Mouse (Mus musculus): Measurements from ENCODE around the gene Dnajc13. TPM values are rescaled to one million over a fixed set of nuclear protein-coding genes. Genes with fewer than 3 reads are reported as not detected.
A peak's percentile ranks its signal among the peaks of the same experiment; 100 is the strongest.

The Dnajc13 gene
- polyA plus RNA-seq, 1 experiment from 2014 or later = 14.8 TPM

GRCm38 (mm10) chr9:104252637-104253036 is 10.1 kb downstream of the Dnajc13 start:
- Histone ChIP-seq H3K4me2 (no peak overlapping the region), H3K27ac (no peak overlapping the region), H3K9me3 (replicated peaks) (no peaks in the 10 kb centered on the region), H3K9ac (no peak overlapping the region), H3K36me3 (no peaks in the 10 kb centered on the region), H3K4me3 (no peak overlapping the region), H3K4me1 (replicated peaks) (peaks cover 19% of the 10 kb centered on the region), H3K27me3 (no peaks in the 10 kb centered on the region)
- no peak for ATAC-seq (replicated peaks; ENCODE audit: insufficient number of reproducible peaks, insufficient read depth, low FRiP score, low read depth)
- WGBS = 79% methylated on average over 3 of the region's 3 CpGs

DNA sequence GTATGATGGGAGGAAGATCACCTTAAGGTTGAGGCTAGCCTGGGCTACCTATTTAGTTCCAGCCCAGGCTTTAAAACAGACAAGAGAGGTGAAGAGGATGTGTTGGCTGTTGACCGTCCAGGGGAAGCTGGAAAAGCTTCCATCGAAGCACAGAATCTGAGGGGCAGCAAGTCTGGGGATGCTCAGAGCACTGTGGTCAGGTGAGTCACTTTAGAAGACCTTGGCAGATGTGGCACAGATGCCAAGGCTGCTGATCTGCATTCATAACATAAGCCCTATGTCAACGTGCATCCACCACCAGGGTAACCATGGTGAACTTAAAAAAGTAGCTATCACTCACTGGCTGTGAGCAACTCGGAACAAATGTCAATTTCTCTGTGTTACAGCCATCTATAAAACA is 11.0 kb downstream of the Dnajc13 start:
- no peak overlapping the region for H3K4me2 ChIP-seq

DNA sequence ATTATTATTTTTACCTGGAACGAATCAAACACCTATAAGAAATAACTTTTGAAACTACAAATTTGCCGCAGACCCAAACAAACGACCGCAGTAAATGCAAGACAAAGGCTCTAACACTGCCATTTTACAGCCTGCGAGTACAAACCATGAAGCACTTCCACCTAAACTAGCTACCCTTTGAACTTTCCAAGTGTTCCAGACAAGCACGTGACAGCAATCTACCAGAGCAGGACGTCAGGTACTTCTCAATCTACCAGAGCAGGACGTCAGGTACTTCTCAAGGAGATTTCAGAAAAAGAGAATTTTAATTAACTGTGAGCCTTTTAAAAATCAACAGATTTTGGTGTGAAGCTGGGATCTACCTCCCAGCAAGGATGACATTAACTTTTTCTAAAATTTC is 11.6 kb downstream of the Dnajc13 start:
- Histone ChIP-seq H3K36me3 (peaks cover 1% of the 10 kb centered on the region; the same call in 1 of the 2 replicates), H3K27me3 (no peaks in the 10 kb centered on the region), H3K4me2 (no peak overlapping the region), H3K9me3 (replicated peaks) (no peaks in the 10 kb centered on the region), H3K9ac (no peak overlapping the region), H3K4me1 (replicated peaks) (peaks cover 19% of the 10 kb centered on the region), H3K27ac (no peak overlapping the region), H3K4me3 (no peak overlapping the region)
- no peak for ATAC-seq (replicated peaks; ENCODE audit: insufficient number of reproducible peaks, insufficient read depth, low FRiP score, low read depth)
- 78% methylated on average over 8 of the region's 8 CpGs for WGBS

More for the DNA sequence above, 11.0 kb downstream of the Dnajc13 start:
- Histone ChIP-seq H3K4me1 (replicated peaks) (peaks cover 19% of the 10 kb centered on the region), H3K27ac (no peak overlapping the region), H3K36me3 (no peaks in the 10 kb centered on the region), H3K9me3 (replicated peaks) (no peaks in the 10 kb centered on the region), H3K9ac (no peak overlapping the region), H3K4me3 (no peak overlapping the region), H3K27me3 (no peaks in the 10 kb centered on the region)
- 85% methylated on average over 4 of the region's 4 CpGs for WGBS
- no peak for ATAC-seq (replicated peaks; ENCODE audit: insufficient number of reproducible peaks, insufficient read depth, low FRiP score, low read depth)

GRCm38 (mm10) chr9:104247307-104247987 is 15.3 kb downstream of the Dnajc13 start:
- 65% methylated on average over 6 of the region's 6 CpGs for WGBS
- peaks cover 8% of the 10 kb centered on the region for H3K36me3 ChIP-seq
- H3K9me3 ChIP-seq (replicated peaks) = no peaks in the 10 kb centered on the region
- no peak for ATAC-seq (replicated peaks; ENCODE audit: insufficient number of reproducible peaks, insufficient read depth, low FRiP score, low read depth)
- no peaks in the 10 kb centered on the region for H3K27me3 ChIP-seq
- peaks cover 8% of the 10 kb centered on the region for H3K4me1 ChIP-seq (replicated peaks)
- H3K4me3 ChIP-seq = no peak overlapping the region
- no peak overlapping the region for H3K9ac ChIP-seq
- no peak overlapping the region for H3K27ac ChIP-seq
- H3K4me2 ChIP-seq = no peak overlapping the region

DNA sequence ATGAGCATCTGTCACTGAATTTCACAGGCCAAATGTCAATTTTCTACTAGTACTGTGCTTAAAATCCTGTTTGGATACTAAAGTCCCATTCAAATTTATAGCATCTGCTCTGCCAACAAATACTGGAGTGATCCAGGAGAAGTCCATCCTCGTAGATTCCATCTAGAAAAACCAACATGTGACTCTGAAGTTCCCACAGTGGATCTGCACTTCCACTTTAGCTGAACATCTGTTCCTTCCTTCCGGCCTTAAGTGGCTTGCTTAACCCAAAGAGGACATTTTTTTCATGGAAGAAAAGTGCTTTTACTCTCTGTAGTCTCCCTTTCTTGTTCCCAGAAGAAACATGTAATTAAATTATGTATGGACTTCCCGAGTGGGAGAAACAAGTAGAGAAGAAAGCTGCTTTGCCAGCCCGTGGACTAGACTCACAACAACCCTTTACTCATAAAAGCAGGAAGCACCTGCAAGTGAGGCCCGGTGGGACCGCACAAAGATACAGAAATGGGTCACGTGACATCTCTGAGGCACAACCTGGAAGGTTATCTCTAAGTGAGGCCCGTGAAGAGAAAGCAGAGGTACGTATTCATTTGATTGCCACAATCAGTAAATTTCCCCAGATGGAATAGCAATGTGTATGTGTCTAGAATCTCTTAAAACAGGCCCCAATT is 18.8 kb downstream of the Dnajc13 start:
- H3K4me3 ChIP-seq = no peak overlapping the region
- no peaks in the 10 kb centered on the region for H3K27me3 ChIP-seq
- H3K9me3 ChIP-seq (replicated peaks) = no peaks in the 10 kb centered on the region
- no peak overlapping the region for H3K27ac ChIP-seq
- 64% methylated on average over 9 of the region's 9 CpGs for WGBS
- no peak overlapping the region for H3K4me2 ChIP-seq
- no peak overlapping the region for H3K9ac ChIP-seq
- peaks cover 8% of the 10 kb centered on the region for H3K36me3 ChIP-seq
- ATAC-seq (replicated peaks; ENCODE audit: insufficient number of reproducible peaks, insufficient read depth, low FRiP score, low read depth) = no peak
- no peaks in the 10 kb centered on the region; the same call in 1 of the 2 replicates for H3K4me1 ChIP-seq (replicated peaks)

- WGBS = 81% methylated on average over 7 of the region's 7 CpGs
These were observed 22.6 kb downstream of the Dnajc13 start for GRCm38 (mm10) chr9:104240146-104240545.

DNA sequence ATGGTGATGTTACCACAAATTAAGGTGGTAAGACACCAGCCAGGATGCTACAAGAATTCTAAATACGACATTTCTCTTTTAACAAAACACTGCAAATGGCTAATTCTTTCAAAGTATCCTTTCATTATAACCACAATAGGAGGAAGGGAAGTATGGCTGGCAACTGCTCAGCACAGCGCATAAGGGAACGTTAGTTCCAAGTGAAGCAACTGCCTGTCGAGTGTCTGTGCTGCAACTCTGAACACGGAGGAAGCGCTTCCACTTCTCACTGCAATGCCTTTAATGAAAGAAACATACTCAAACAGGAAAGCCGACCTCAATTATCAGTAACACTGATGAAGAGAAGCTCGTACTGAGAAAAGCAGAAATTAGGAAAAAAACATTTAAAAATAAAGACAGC is 23.7 kb downstream of the Dnajc13 start:
- Histone ChIP-seq H3K9ac (no peak overlapping the region), H3K36me3 (peaks cover 12% of the 10 kb centered on the region), H3K4me2 (no peak overlapping the region), H3K27me3 (no peaks in the 10 kb centered on the region), H3K9me3 (replicated peaks) (no peaks in the 10 kb centered on the region), H3K4me3 (no peak overlapping the region), H3K27ac (no peak overlapping the region), H3K4me1 (replicated peaks) (peaks cover 20% of the 10 kb centered on the region)
- ATAC-seq (replicated peaks; ENCODE audit: insufficient number of reproducible peaks, insufficient read depth, low FRiP score, low read depth) = no peak
- 91% methylated on average over 8 of the region's 8 CpGs for WGBS

More at GRCm38 (mm10) chr9:104240146-104240545, 22.6 kb downstream of the Dnajc13 start:
- no peak overlapping the region for H3K9ac ChIP-seq
- no peak for ATAC-seq (replicated peaks; ENCODE audit: insufficient number of reproducible peaks, insufficient read depth, low FRiP score, low read depth)
- H3K27me3 ChIP-seq = no peaks in the 10 kb centered on the region
- H3K4me2 ChIP-seq = no peak overlapping the region
- peaks cover 12% of the 10 kb centered on the region for H3K36me3 ChIP-seq
- H3K4me1 ChIP-seq (replicated peaks) = peaks cover 12% of the 10 kb centered on the region
- H3K4me3 ChIP-seq = no peak overlapping the region
- H3K9me3 ChIP-seq (replicated peaks) = no peaks in the 10 kb centered on the region
- H3K27ac ChIP-seq = no peak overlapping the region

GRCm38 (mm10) chr9:104236256-104236930 is 26.3 kb downstream of the Dnajc13 start:
- no peak for ATAC-seq (replicated peaks; ENCODE audit: insufficient number of reproducible peaks, insufficient read depth, low FRiP score, low read depth)
- Histone ChIP-seq H3K4me3 (no peak overlapping the region), H3K4me1 (replicated peaks) (peaks cover 26% of the 10 kb centered on the region), H3K36me3 (peaks cover 23% of the 10 kb centered on the region), H3K4me2 (no peak overlapping the region), H3K27ac (peak overlapping the region; percentile 53), H3K27me3 (no peaks in the 10 kb centered on the region), H3K9ac (no peak overlapping the region), H3K9me3 (replicated peaks) (no peaks in the 10 kb centered on the region)
- WGBS = 85% methylated on average over 11 of the region's 11 CpGs

DNA sequence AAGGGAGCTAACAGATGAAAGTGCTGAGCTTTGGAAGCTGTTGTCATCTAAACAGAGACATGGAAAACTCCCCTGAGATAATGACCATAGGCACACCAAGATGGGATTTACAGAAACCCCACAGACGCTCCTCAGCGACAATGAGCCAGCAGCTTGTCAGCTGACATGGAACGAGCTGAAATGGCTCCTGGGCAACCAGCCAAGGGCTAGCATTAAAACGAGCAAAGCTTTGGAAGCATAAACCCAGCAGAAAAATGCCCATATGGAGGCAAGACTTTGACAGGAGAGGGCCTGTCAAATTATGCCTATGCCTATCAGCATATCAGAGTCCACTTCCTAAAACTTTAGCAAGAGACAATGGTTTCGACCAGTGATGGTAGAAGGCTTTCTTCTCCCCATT is 27.0 kb downstream of the Dnajc13 start:
- Histone ChIP-seq H3K4me3 (no peak overlapping the region), H3K4me2 (no peak overlapping the region), H3K9ac (no peak overlapping the region), H3K27ac (peak overlapping the region; percentile 53), H3K27me3 (no peaks in the 10 kb centered on the region), H3K9me3 (replicated peaks) (no peaks in the 10 kb centered on the region), H3K4me1 (replicated peaks) (peaks cover 26% of the 10 kb centered on the region), H3K36me3 (peaks cover 29% of the 10 kb centered on the region)
- no peak for ATAC-seq (replicated peaks; ENCODE audit: insufficient number of reproducible peaks, insufficient read depth, low FRiP score, low read depth)
- 19% methylated on average over 5 of the region's 5 CpGs for WGBS

DNA sequence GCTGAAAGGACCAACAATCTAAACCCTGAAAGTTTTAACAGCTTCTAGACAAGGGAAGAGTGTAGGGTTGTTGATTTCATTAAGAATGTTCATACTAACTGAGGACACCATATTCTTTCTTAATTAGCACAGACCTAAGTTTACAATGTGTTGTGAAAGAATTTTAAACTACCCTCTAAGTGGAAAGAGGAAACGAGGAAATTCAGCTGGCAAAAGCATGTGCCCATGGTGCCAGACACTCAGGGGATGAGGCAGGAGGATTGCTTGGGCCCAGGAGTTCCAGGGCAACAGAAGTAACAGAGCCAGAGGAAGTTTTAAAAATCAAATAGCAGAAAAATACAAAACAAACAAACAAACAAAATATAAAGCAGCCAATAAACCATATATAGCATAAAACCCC is 28.9 kb downstream of the Dnajc13 start:
- no peak overlapping the region for H3K9ac ChIP-seq
- WGBS = 79% methylated on average over 1 of the region's 1 CpGs
- peaks cover 26% of the 10 kb centered on the region for H3K4me1 ChIP-seq (replicated peaks)
- H3K4me3 ChIP-seq = no peak overlapping the region
- no peaks in the 10 kb centered on the region for H3K27me3 ChIP-seq
- no peaks in the 10 kb centered on the region for H3K9me3 ChIP-seq (replicated peaks)
- no peak overlapping the region for H3K4me2 ChIP-seq
- peaks cover 46% of the 10 kb centered on the region for H3K36me3 ChIP-seq
- no peak overlapping the region for H3K27ac ChIP-seq
- no peak for ATAC-seq (replicated peaks; ENCODE audit: insufficient number of reproducible peaks, insufficient read depth, low FRiP score, low read depth)

GRCm38 (mm10) chr9:104233060-104233459 is 29.7 kb downstream of the Dnajc13 start:
- H3K27me3 ChIP-seq = no peaks in the 10 kb centered on the region
- ATAC-seq (replicated peaks; ENCODE audit: insufficient number of reproducible peaks, insufficient read depth, low FRiP score, low read depth) = 0 out of 2 replicates have a peak, but pooled peaks have one; percentile 10
- H3K9me3 ChIP-seq (replicated peaks) = no peaks in the 10 kb centered on the region
- peaks cover 53% of the 10 kb centered on the region for H3K36me3 ChIP-seq
- no peak overlapping the region for H3K27ac ChIP-seq
- 76% methylated on average over 5 of the region's 5 CpGs for WGBS
- no peak overlapping the region for H3K4me3 ChIP-seq
- H3K4me2 ChIP-seq = no peak overlapping the region
- H3K4me1 ChIP-seq (replicated peaks) = peaks cover 26% of the 10 kb centered on the region
- H3K9ac ChIP-seq = no peak overlapping the region

Measured in heart, embryonic 15.5 days (tissue).